Comparison of ENCODE assay signal across 14 mouse cellular contexts in genomic region chr9:108776614-108777013, GRCm38 (mm10). TPM values are rescaled to one million over a fixed set of nuclear protein-coding genes. Genes with fewer than 3 reads are reported as not detected.
"Had no signal": no experiment of that assay in that cellular context is flagged by ENCODE, and none has a peak within 500 bp of the region (broad histone marks: within the 10 kb centered on the region; RNA-seq: fewer than 3 reads in every experiment).

No protein-coding gene starts in this region.

- H3K4me2 ChIP-seq: midbrain, embryonic 13.5 days had no signal

- H3K27ac ChIP-seq: left cerebral cortex, adult 2 months; limb, embryonic 10.5 days; midbrain, embryonic 13.5 days had no signal

- H3K4me1 ChIP-seq: limb, embryonic 10.5 days had no signal

- H3K36me3 ChIP-seq: limb, embryonic 10.5 days; midbrain, embryonic 13.5 days had no signal

- H3K27me3 ChIP-seq: midbrain, embryonic 13.5 days had no signal

- H3K9ac ChIP-seq: midbrain, embryonic 13.5 days had no signal

- DNase-seq: kidney, adult 8-10 months; kidney, postnatal 36 days; lung, adult 2 months; lung, postnatal 4 days; right cerebral cortex, postnatal 14 days; thymus, adult 2 months; thymus, postnatal 25 days had no signal

- H3K4me3 ChIP-seq: left cerebral cortex, adult 2 months; limb, embryonic 10.5 days; megakaryocyte, embryonic 14.5 days; midbrain, embryonic 13.5 days had no signal

- ATAC-seq: inflammation-experienced regulatory T-cells, adult 6 months; intestine, postnatal 0 days; lung, postnatal 0 days; midbrain, embryonic 13.5 days had no signal

- H3K9me3 ChIP-seq: limb, embryonic 10.5 days; midbrain, embryonic 13.5 days had no signal

RNA-seq across cellular contexts. Expression of gene Celsr3, which starts 49.5 kb away (rescaled TPM):
- polyA plus RNA-seq: inflammation-experienced regulatory T-cells, adult 6 months had no signal
